In genomic region chr5:147583702-147584298, GRCm38 (mm10) we compare ENCODE assay signal across 7 mouse cellular contexts.
DNase-seq lines count a peak whose midpoint lies in the region; ATAC-seq and TF ChIP-seq lines count a peak whose summit lies in the region.

No protein-coding gene starts in this region.

- TF ChIP-seq CTCF in spleen, adult 2 months (IDR thresholded peaks at IDR 0.05; ENCODE audit: extremely low read depth, insufficient read depth, insufficient read length, insufficient replicate concordance) = peak; percentile 65; the same call in 1 of the 2 replicates

- peak; percentile 87 for DNase-seq in NIH3T3 (ENCODE audit: low read depth)
- peak; percentile 31 for DNase-seq in heart, postnatal 25 days (ENCODE audit: low spot score)
- peak; percentile 85 to 87 for DNase-seq in layer of hippocampus, postnatal 10 days (ENCODE audit: low spot score in 2 of 2)
- peak; percentile 22 to 63 for DNase-seq in spleen, adult 2 months (ENCODE audit: low read depth in 1 of 2, low spot score in 2 of 2)

- no peaks in the 10 kb centered on the region for H3K9me3 ChIP-seq in forebrain, embryonic 16.5 days (ENCODE audit: control insufficient read depth, low read length)

- 47% methylated on average over 14 of the region's 14 CpGs for WGBS in forebrain, embryonic 16.5 days
- WGBS in spleen, adult 2 months = 17% methylated on average over 14 of the region's 14 CpGs

- H3K9ac ChIP-seq in forebrain, embryonic 16.5 days (replicated peaks; ENCODE audit: low read depth, low read length) = no peak overlapping the region

- H3K27ac ChIP-seq in brown adipose tissue, adult 24 weeks (replicated peaks; ENCODE audit: low read depth, low read length) = peak overlapping the region; percentile 93
- no peak overlapping the region for H3K27ac ChIP-seq in forebrain, embryonic 16.5 days (ENCODE audit: low read length)
- no peak overlapping the region for H3K27ac ChIP-seq in spleen, adult 2 months (ENCODE audit: insufficient read depth, low read length)

- no peak overlapping the region for H3K4me3 ChIP-seq in brown adipose tissue, adult 24 weeks (ENCODE audit: insufficient read depth, low read depth, low read length)
- H3K4me3 ChIP-seq in forebrain, embryonic 16.5 days (replicated peaks; ENCODE audit: low read length) = no peak overlapping the region
- H3K4me3 ChIP-seq in spleen, adult 2 months (ENCODE audit: extremely low read depth, insufficient read depth, insufficient read length) = no peak overlapping the region; the same call in 1 of the 2 replicates

- intact Hi-C loops in heart, postnatal 25 days (cut with DNase I) = loop anchor here (1.0 to 10.0 kb wide), 4 partner anchors 64 to 361 kb away; no protein-coding TSS in a partner anchor

- no peak for TF ChIP-seq POLR2A in spleen, adult 2 months (IDR thresholded peaks at IDR 0.05; ENCODE audit: low read depth, low read length)

- H3K36me3 ChIP-seq in forebrain, embryonic 16.5 days (ENCODE audit: control insufficient read depth, insufficient read depth) = no peaks in the 10 kb centered on the region
- no peaks in the 10 kb centered on the region for H3K36me3 ChIP-seq in spleen, adult 2 months (ENCODE audit: control insufficient read depth, insufficient read depth, low read length)

- peaks cover 14% of the 10 kb centered on the region for H3K4me1 ChIP-seq in brown adipose tissue, adult 24 weeks (ENCODE audit: control insufficient read depth, insufficient read depth, insufficient read length, low read length)
- H3K4me1 ChIP-seq in forebrain, embryonic 16.5 days (replicated peaks; ENCODE audit: control insufficient read depth, insufficient read depth, low read length) = no peaks in the 10 kb centered on the region
- H3K4me1 ChIP-seq in spleen, adult 2 months (ENCODE audit: control insufficient read depth, insufficient read depth, insufficient read length) = no peaks in the 10 kb centered on the region

- peak; percentile 43; the same call in 1 of the 2 replicates for ATAC-seq in forebrain, embryonic 16.5 days
- ATAC-seq in megakaryocyte, adult 5-6 weeks (ENCODE audit: poor library complexity, severe bottlenecking) = peak; percentile 84

- no peaks in the 10 kb centered on the region for H3K27me3 ChIP-seq in forebrain, embryonic 16.5 days (replicated peaks; ENCODE audit: control insufficient read depth, insufficient read depth, low read length)
- no peaks in the 10 kb centered on the region for H3K27me3 ChIP-seq in spleen, adult 2 months (ENCODE audit: control insufficient read depth, insufficient read depth, low read length)

- no peak overlapping the region for H3K4me2 ChIP-seq in forebrain, embryonic 16.5 days (ENCODE audit: low read length)

Comparison
In these comparisons a context has a peak if more than half of its experiments do, and no peak if none do; other contexts are left out.
1. DNase-seq: peak in every context shown above with its lines; median percentile 87 in NIH3T3; 86 in layer of hippocampus, postnatal 10 days; 42 in spleen, adult 2 months; 31 in heart, postnatal 25 days.